Mouse (Mus musculus) spleen, postnatal 10 days (tissue): ENCODE data around the gene Pbx1.
A peak's percentile ranks its signal among the peaks of the same experiment; 100 is the strongest.

Experiments used
- DNase-seq, 2 experiments: peaks; one replicate each; pipeline ENCODE4 v3.0.0; 2021 to 2022; ENCODE audit warnings: low spot score in 2 of 2

Gene Pbx1

DNA sequence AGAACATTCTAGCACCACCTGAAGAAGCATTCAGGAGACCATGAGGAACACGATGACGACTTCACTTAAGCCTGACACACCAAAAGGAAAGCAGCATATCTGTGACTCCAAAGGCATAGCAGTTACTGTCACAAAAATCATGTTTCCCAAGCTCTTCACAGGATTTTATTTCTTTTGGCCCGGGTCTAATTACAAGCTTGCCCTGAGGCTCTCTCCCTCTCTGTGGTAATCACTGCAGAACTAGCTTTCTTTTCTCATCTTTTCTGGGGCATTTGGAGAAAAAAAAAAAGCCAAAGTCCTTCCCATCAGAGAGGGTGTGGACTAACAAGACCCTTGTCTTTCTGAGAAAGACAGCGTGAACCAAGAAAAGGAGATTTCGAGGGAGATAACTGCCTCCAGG, 87.8 kb downstream of the Pbx1 start:
- DNase-seq, result no peak

DNA sequence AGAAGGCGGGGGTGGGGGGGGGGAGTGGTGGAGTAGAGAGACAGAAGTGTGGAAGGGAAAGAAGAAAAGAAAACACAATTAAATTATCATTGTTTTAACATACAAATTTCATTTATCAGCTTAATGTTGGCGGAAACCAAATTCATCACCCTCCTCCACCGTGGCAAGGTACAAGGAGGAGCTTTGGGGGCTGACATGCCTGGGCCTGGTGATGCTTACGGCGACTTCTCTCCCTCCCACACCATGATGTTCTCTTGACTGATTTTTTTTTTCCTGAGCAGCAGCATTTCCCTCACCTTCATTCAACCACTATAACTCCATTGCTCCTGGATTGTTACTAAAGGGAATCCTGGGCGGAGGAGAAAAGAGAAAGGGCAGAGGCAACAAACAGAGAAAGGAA, 89.8 kb downstream of the Pbx1 start:
- DNase-seq, result no peak

DNA sequence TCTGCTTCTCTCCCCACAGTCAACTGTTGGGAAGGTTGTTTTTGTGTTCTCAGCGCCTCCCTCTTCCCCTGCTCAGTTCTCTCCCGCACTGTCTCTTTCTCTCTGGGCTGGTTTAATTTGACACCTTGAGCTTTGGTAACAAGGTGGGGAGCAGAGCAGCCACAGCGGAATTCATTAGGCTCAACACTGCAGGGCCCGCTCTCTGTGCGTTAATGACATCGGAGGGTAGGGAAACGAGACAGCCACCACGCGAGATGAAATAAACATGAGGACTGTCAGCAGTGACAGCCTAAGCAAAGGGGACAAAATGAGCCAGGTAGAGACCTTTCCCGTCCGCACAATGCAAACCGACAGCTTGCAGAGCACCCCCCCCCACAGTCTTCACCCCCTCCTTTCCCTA, 90.2 kb downstream of the Pbx1 start:
- no peak for DNase-seq

DNA sequence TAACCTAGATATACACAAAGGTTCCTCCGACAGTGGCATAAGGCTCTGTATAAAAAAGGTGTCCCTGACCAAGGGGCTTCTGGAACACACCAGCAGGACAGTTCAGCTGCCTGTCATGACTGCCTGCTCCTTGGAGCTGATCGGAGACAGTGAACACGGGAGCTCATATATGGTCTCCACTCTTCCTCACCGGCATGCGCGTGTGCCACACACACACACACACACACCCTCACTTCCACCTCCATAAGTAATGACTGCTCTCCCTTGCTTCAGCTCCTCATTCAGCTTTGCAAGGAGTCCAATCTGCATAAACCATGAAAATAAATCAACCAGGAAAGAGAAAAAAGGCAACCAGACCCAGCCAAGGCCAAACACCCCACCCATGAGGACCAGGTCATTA, 90.7 kb downstream of the Pbx1 start:
- DNase-seq, result no peak

GRCm38 (mm10) chr1:168336238-168336818, 95.7 kb downstream of the Pbx1 start:
- no peak for DNase-seq

- DNase-seq, result no peak
These were observed 97.1 kb downstream of the Pbx1 start for GRCm38 (mm10) chr1:168334831-168335574.

- DNase-seq, result no peak
These were observed 100.0 kb downstream of the Pbx1 start for GRCm38 (mm10) chr1:168332056-168332455.

- DNase-seq, result no peak
These were observed 103.8 kb downstream of the Pbx1 start for GRCm38 (mm10) chr1:168328236-168328605.

- no peak for DNase-seq
These were observed 104.5 kb downstream of the Pbx1 start for GRCm38 (mm10) chr1:168327405-168328235.

- no peak for DNase-seq
These were observed 106.3 kb downstream of the Pbx1 start for GRCm38 (mm10) chr1:168325786-168326185.

DNA sequence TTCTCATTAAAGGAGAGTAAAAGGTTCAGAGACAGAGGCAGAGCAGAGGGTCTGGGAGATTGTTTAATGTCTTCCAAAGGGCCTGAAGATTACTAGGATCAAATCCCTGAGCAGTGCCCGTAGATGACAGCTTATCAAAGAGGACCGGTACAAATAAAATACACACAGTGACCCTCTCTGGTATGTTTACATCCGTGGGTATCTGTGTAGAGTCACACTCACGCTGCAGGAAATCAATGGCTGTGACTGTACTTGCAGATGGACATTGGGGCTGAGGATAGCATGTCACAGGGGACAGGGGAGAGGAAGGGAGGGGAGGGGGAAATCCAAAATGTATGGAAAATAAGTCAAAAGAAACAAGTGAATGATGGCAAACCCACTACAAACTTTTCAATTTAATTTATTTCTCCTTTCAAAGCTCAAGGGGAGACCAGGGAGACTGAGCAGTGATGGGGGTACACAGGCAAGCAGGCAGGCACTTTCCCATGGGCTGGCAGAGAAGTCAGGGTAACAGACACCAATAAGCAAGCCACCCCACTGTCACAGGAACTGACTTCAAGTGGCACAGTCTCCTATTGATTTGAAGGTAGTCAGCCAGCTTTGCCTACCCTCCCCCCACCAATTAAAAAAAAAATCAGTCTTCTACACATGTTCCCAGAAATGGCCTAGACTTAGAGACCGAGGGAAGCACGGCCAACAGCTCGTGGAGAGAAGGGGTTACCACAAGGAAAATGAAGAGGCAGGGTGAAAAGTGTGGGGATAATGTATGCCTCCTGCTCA, 107.6 kb downstream of the Pbx1 start:
- no peak for DNase-seq

DNA sequence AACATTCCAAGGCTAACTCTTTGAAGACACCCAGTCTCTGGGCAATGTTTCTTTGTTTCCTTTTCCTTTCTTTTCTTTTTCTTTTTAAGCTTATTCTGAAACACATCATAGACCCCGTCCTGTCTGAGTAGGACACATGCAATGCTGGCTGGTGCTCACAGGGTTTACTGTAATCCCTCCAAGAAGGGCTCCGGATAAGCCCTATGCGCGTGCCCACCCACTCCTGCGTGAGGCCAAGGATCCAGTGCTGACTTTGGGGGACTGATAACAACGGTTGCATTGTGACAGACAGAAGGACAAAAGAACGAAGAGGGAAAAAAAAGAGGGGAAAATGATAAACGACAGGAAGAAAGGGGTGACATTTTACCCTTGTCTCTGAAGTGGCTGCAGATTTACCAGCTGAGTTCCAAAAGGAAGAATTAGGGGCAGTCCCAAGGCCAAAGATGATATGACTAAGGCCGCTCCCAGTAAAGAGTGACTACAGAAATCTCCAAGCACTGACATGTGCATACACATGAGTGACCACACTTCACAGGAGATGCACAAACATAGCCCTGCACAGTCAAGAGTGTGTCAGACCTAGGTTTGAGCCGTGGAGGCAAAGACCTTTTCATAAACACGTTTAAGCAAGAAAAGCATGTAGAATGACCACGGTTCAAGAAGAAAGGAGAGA, 108.5 kb downstream of the Pbx1 start:
- no peak for DNase-seq

GRCm38 (mm10) chr1:168322892-168323291, 109.2 kb downstream of the Pbx1 start:
- peak; percentile 38 to 54 for DNase-seq

DNA sequence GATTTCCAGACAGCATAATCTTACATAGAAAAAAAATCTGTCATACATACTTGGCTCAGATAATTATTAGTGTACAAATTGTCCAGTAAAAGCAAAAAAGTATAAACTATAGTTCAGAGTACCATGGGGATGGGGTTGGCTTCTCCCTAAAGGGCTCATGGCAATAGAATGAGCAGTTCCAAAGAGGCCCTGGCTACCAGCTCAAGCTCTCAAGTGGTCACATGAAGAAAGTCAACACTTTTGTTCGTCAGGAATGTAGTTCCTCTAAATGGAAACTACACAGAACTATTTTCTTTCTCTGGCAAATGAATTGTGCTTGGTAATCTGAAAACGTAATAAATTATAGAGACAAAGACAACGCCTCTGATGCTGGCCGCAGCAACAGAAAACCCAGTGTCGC, 112.4 kb downstream of the Pbx1 start:
- no peak for DNase-seq

- no peak for DNase-seq
These were observed 113.1 kb downstream of the Pbx1 start for GRCm38 (mm10) chr1:168318899-168319469.

DNA sequence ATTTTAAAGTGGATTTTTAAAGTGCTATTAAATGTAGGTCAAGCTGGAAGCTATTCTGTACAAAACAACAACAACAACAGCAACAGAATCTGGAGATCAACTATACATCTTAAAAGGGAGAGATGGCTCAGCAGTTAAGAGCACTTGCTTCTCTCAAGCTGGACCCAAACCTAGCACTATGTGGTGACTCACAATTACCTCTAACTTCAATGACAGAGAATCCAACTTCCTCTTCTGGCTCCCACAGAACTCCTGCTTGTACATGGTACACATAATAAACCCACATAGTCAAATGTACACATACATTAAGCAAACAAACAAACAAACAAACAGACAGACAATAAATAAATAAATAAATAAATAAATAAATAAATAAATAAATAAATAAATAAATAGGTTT, 118.3 kb downstream of the Pbx1 start:
- no peak for DNase-seq

DNA sequence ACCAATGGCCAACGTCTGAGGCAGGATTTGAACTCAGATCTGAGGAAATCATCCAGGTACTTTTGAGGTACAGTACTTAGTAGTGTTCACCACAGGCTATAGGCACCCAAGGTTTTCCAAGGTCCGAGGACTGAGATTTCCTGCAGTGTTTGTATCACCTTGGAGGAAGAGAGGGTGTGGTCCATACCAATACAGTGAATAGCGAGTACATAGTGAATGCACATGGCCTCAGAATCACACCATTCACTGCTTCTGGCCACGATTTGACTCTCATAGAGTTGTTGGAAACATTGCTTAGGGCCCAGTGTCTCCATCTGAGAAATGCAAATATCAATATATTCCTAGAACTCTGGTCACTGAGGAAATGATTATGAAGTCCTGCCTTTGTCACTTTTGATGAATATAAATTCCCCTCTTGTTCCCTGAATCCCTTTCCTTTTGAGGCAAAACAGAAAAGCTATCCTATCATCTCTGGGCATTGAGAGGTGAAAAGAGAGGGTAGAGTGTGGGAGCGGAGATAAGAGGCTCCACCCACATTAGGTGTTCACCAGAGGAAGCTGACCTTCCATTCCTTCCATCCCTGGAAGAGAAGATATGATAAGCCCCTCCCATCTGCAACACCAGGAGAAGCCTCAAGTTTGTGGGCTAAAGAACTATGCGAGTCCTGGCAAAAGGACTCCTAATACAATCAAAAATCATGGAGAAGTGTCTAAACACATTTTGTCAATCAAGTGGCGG, 119.2 kb downstream of the Pbx1 start:
- no peak for DNase-seq

GRCm38 (mm10) chr1:168309101-168309521, 123.0 kb downstream of the Pbx1 start:
- DNase-seq, result no peak

- no peak for DNase-seq
These were observed 124.5 kb downstream of the Pbx1 start for GRCm38 (mm10) chr1:168307275-168308182.
